Mouse (Mus musculus) liver, adult 2 months (tissue): ENCODE data around the gene Mboat1. TPM values are rescaled to one million over a fixed set of nuclear protein-coding genes. Genes with fewer than 3 reads are reported as not detected.

Source experiments
- DNase-seq: peaks from one replicate; pipeline ENCODE4 v3.0.0-alpha.2; 2011; ENCODE audit warnings: low read depth, low spot score; ENCODE audit errors: extremely low read depth
- H3K27ac ChIP-seq: fragments of 200-500 bp; replicated peaks from 2 replicates; pipeline ENCODE4 v1.5.1; 2012; ENCODE audit warnings: low read depth, mild to moderate bottlenecking, control low read depth, inconsistent platforms, low read length; ENCODE audit not compliant: insufficient read depth
- H3K27me3 ChIP-seq: fragments of 200-500 bp; 2 replicates; pipeline ENCODE4 v1.6.1; 2012; ENCODE audit warnings: mild to moderate bottlenecking, moderate library complexity, low read length, inconsistent platforms; ENCODE audit not compliant: control insufficient read depth, insufficient read depth
- H3K36me3 ChIP-seq: fragments of 200-500 bp; 2 replicates; pipeline ENCODE4 v1.6.1; 2012; ENCODE audit warnings: low read length, inconsistent platforms; ENCODE audit not compliant: control insufficient read depth, insufficient read depth
- H3K4me1 ChIP-seq: fragments of 200-500 bp; 2 replicates; pipeline ENCODE4 v1.6.1; 2011; ENCODE audit warnings: low read length; ENCODE audit not compliant: control insufficient read depth, insufficient read depth
- H3K4me3 ChIP-seq: fragments of 200-500 bp; 2 replicates; pipeline ENCODE4 v1.5.1; 2011; ENCODE audit warnings: low read depth, mild to moderate bottlenecking, control low read depth, low read length, moderate library complexity; ENCODE audit not compliant: insufficient read depth
- H3K79me2 ChIP-seq: fragments of 200-500 bp; 2 replicates; pipeline ENCODE4 v1.6.1; 2012; ENCODE audit warnings: inconsistent platforms, mild to moderate bottlenecking, low read length, moderate library complexity; ENCODE audit not compliant: control insufficient read depth, insufficient read depth
- H3K9ac ChIP-seq: fragments of 200-500 bp; 2 replicates; pipeline ENCODE4 v1.6.1; 2012; ENCODE audit warnings: low read depth, mild to moderate bottlenecking, control low read depth, inconsistent platforms, low read length
- CTCF ChIP-seq: fragments of 200-500 bp; IDR thresholded peaks from 2 replicates; pipeline ENCODE4 v1.5.1; 2011; ENCODE audit warnings: low read depth, low read length, control low read depth
- POLR2A ChIP-seq: fragments of 200-500 bp; IDR thresholded peaks from 2 replicates; pipeline ENCODE4 v1.6.1; 2011; ENCODE audit warnings: low read length, control low read depth; ENCODE audit not compliant: insufficient read depth; ENCODE audit errors: extremely low read depth
- WGBS: fragments of 180-500 bp; shearing (Covaris S2); methylation state at CpG from one replicate; pipeline ENCODE4 v1.1.7; 2018; 5-methylcytosine and 5-hydroxymethylcytosine counted together
- polyA plus RNA-seq: library from polyadenylated mRNA; depleted of rRNA; stranded (reverse); fragments of >200 nt; gene quantifications from 2 replicates; pipeline ENCODE4 v1.2.3, GENCODE M21; 2012
- total RNA-seq: library from RNA; depleted of rRNA; stranded (reverse); fragments of >200 nt; gene quantifications from 2 replicates; pipeline ENCODE4 v1.2.3, GENCODE M21; 2014

The Mboat1 gene
- total and polyA plus RNA-seq, 2 experiments, result 0.28 to 0.55 TPM

- H3K36me3 ChIP-seq, result no peaks in the 10 kb centered on the region
- H3K4me3 ChIP-seq, result no peak overlapping the region
- H3K4me1 ChIP-seq, result peaks cover 3% of the 10 kb centered on the region; the same call in 1 of the 2 replicates
- H3K27me3 ChIP-seq, result peaks cover 10% of the 10 kb centered on the region
- H3K27ac ChIP-seq, result no peak overlapping the region
- WGBS, result 48% methylated on average over 13 of the region's 13 CpGs
- TF ChIP-seq CTCF (no peak), POLR2A (no peak)
- no peaks in the 10 kb centered on the region for H3K79me2 ChIP-seq
- H3K9ac ChIP-seq, result no peak overlapping the region
- DNase-seq, result no peak
These were observed 787 bp downstream of the Mboat1 start for GRCm38 (mm10) chr13:30136923-30137629.

GRCm38 (mm10) chr13:30137951-30138350, 1.7 kb downstream of the Mboat1 start:
- DNase-seq, result no peak
- 71% methylated on average over 6 of the region's 6 CpGs for WGBS
- Histone ChIP-seq H3K36me3 (no peaks in the 10 kb centered on the region), H3K27me3 (peaks cover 10% of the 10 kb centered on the region), H3K4me3 (no peak overlapping the region), H3K27ac (no peak overlapping the region), H3K4me1 (peaks cover 3% of the 10 kb centered on the region; the same call in 1 of the 2 replicates), H3K9ac (no peak overlapping the region), H3K79me2 (no peaks in the 10 kb centered on the region)
- TF ChIP-seq POLR2A (no peak), CTCF (no peak)

GRCm38 (mm10) chr13:30140149-30140548, 3.9 kb downstream of the Mboat1 start:
- Histone ChIP-seq H3K27ac (no peak overlapping the region), H3K4me1 (peaks cover 3% of the 10 kb centered on the region; the same call in 1 of the 2 replicates), H3K79me2 (no peaks in the 10 kb centered on the region), H3K27me3 (peaks cover 5% of the 10 kb centered on the region), H3K36me3 (no peaks in the 10 kb centered on the region), H3K9ac (no peak overlapping the region), H3K4me3 (no peak overlapping the region)
- WGBS, result 90% methylated on average over 5 of the region's 5 CpGs
- no peak for DNase-seq
- TF ChIP-seq CTCF, result no peak
- TF ChIP-seq POLR2A, result no peak

- H3K4me3 ChIP-seq, result no peak overlapping the region
- H3K27me3 ChIP-seq, result peaks cover 5% of the 10 kb centered on the region
- no peak overlapping the region for H3K9ac ChIP-seq
- H3K79me2 ChIP-seq, result no peaks in the 10 kb centered on the region
- no peak for DNase-seq
- H3K36me3 ChIP-seq, result no peaks in the 10 kb centered on the region
- peaks cover 3% of the 10 kb centered on the region; the same call in 1 of the 2 replicates for H3K4me1 ChIP-seq
- TF ChIP-seq CTCF (no peak), POLR2A (no peak)
- WGBS, result 87% methylated on average over 12 of the region's 12 CpGs
- no peak overlapping the region for H3K27ac ChIP-seq
These were observed 4.4 kb downstream of the Mboat1 start for GRCm38 (mm10) chr13:30140646-30141045.

- TF ChIP-seq CTCF (no peak), POLR2A (no peak)
- Histone ChIP-seq H3K4me1 (no peaks in the 10 kb centered on the region), H3K36me3 (no peaks in the 10 kb centered on the region), H3K4me3 (no peak overlapping the region), H3K79me2 (no peaks in the 10 kb centered on the region), H3K27me3 (no peaks in the 10 kb centered on the region), H3K9ac (no peak overlapping the region), H3K27ac (no peak overlapping the region)
- no peak for DNase-seq
- 94% methylated on average over 5 of the region's 5 CpGs for WGBS
These were observed 5.7 kb downstream of the Mboat1 start for GRCm38 (mm10) chr13:30141996-30142395.

- TF ChIP-seq CTCF, result no peak
- no peak for TF ChIP-seq POLR2A
- H3K4me3 ChIP-seq, result no peak overlapping the region
- H3K27me3 ChIP-seq, result no peaks in the 10 kb centered on the region
- no peaks in the 10 kb centered on the region for H3K4me1 ChIP-seq
- no peaks in the 10 kb centered on the region for H3K79me2 ChIP-seq
- WGBS, result 48% methylated on average over 6 of the region's 6 CpGs
- no peak overlapping the region for H3K9ac ChIP-seq
- DNase-seq, result no peak
- no peaks in the 10 kb centered on the region for H3K36me3 ChIP-seq
- H3K27ac ChIP-seq, result no peak overlapping the region
These were observed 10.2 kb downstream of the Mboat1 start for GRCm38 (mm10) chr13:30146468-30146867.
